Mouse (Mus musculus) embryonic fibroblast, embryonic 13.5 days (primary cell): Measurements from ENCODE around the gene Cab39l. TPM values are rescaled to one million over a fixed set of nuclear protein-coding genes. Genes with fewer than 3 reads are reported as not detected.

Experiments
- H3K27ac ChIP-seq: 2 replicates; pipeline ENCODE4 v1.5.1; 2012; ENCODE audit warnings: low read length, control low read depth, inconsistent platforms; ENCODE audit not compliant: insufficient read depth
- H3K4me1 ChIP-seq: 2 replicates; pipeline ENCODE4 v1.6.1; 2011; ENCODE audit warnings: low read length; ENCODE audit not compliant: control insufficient read depth, insufficient read depth
- H3K4me3 ChIP-seq: 2 replicates; pipeline ENCODE4 v1.5.1; 2011; ENCODE audit warnings: mild to moderate bottlenecking, control low read depth, low read length; ENCODE audit not compliant: insufficient read depth
- CTCF ChIP-seq: IDR thresholded peaks from 2 replicates; pipeline ENCODE4 v1.5.1; 2011; ENCODE audit warnings: mild to moderate bottlenecking, control low read depth, low read length, moderate library complexity, borderline replicate concordance; ENCODE audit not compliant: insufficient read depth
- POLR2A ChIP-seq: IDR thresholded peaks from 2 replicates; pipeline ENCODE4 v1.6.1; 2011; ENCODE audit warnings: low read depth, mild to moderate bottlenecking, control low read depth, low read length, moderate library complexity
- polyA plus RNA-seq: library from polyadenylated mRNA; stranded (reverse); fragments of >200 nt; gene quantifications from 2 replicates; pipeline ENCODE4 v1.2.4, GENCODE M21; 2011; ENCODE audit warnings: low read depth; ENCODE audit not compliant: missing spikeins, insufficient read length

Cab39l gene
- polyA plus RNA-seq, 1 experiment, result 32.3 TPM

DNA sequence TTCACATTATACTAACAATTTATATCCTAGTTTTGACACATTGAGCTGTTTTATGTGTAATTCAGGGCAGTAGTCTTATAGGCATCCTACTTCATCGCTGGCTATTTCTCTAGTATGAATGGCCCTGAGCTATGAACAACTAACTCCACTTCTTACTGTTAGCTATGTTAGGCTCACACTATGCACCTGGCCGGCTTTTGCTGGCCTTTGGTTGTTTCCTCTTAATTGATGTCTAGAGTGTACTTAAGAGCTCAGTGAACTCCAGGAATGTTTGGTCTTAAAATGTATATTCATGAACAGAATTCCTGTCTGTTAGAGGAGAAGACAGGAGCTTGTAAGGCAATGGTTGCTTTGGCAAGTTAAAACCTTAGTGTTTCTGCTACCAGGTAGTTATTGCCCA is 99.5 kb downstream of the Cab39l start:
- no peak for TF ChIP-seq CTCF
- TF ChIP-seq POLR2A, result no peak
- H3K27ac ChIP-seq, result no peak overlapping the region
- no peak overlapping the region for H3K4me3 ChIP-seq
- H3K4me1 ChIP-seq, result no peaks in the 10 kb centered on the region

DNA sequence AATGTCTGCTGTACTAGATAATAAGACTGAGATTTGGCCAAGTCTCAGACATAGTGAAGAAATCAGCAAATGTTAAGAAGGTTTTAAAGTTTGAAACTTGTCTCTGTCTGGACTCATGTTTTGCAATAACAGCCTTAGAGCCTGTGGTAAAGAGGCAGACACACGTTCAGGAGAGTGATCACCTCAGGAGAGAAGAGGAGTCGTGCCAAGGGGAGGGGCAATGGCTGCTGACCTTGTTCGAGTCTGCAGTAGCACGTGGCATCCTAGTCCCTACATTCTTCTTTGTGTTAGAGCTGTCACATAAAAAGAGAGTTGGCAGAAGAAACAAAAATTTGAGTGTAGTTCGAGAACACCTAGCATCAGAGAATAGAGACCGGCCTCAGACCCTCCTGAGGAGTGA is 100.0 kb downstream of the Cab39l start:
- Histone ChIP-seq H3K4me3 (no peak overlapping the region), H3K4me1 (no peaks in the 10 kb centered on the region), H3K27ac (no peak overlapping the region)
- TF ChIP-seq POLR2A (no peak), CTCF (no peak)

DNA sequence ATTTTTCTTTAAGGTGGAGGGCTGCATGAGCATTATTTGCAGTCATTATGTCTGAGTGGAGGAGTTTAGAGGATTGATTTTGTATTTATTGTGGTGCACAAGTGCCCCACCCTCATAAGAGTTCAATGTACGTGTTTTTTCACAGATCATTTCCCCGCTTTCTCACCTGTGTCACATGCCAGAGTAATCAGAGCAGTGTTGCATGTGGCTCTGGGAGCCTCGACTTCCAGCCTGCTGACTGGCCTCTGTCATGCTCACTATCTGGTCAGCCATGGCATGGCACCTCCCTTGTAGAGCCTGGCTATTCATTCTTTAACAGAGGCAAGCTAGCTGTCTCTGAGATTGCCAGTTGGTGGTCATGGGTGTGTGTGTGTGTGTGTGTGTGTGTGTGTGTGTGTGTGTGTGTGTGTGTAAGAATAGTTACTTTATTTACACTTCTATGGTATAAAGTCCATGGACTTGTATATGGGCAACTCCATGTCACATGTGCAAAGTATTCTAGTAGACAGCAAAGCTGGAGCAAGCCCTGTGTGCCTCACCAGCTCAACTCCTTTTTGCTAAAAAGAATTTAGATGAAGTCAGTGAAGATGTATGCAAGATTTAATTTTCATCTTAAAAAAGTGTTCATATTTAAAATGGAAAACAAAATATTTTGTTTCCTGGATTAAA is 102.5 kb downstream of the Cab39l start:
- no peak overlapping the region for H3K4me3 ChIP-seq
- no peaks in the 10 kb centered on the region; the same call in 1 of the 2 replicates for H3K4me1 ChIP-seq
- TF ChIP-seq CTCF (no peak), POLR2A (no peak)
- no peak overlapping the region for H3K27ac ChIP-seq

DNA sequence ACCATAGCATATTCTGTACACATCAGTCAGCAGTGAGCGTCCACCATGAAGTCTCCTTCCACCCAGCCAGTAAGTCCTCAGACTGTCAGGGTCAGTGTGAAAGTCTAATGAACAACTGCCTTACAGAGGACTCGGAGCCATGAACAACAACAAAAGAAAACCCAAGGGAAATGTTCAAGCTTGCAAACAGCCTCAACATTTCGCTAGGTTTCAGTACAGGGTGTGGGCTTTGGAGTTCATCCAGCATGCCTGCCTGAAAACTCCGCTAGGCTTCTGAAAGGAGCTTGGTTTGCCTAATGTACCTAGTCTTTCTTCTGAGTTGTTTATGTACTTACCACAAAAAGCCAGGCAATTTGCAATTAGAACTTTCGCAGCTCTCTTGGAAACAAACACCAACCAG is 103.2 kb downstream of the Cab39l start:
- no peak overlapping the region for H3K27ac ChIP-seq
- no peak overlapping the region for H3K4me3 ChIP-seq
- TF ChIP-seq CTCF, result no peak
- no peak for TF ChIP-seq POLR2A
- no peaks in the 10 kb centered on the region; the same call in 1 of the 2 replicates for H3K4me1 ChIP-seq

DNA sequence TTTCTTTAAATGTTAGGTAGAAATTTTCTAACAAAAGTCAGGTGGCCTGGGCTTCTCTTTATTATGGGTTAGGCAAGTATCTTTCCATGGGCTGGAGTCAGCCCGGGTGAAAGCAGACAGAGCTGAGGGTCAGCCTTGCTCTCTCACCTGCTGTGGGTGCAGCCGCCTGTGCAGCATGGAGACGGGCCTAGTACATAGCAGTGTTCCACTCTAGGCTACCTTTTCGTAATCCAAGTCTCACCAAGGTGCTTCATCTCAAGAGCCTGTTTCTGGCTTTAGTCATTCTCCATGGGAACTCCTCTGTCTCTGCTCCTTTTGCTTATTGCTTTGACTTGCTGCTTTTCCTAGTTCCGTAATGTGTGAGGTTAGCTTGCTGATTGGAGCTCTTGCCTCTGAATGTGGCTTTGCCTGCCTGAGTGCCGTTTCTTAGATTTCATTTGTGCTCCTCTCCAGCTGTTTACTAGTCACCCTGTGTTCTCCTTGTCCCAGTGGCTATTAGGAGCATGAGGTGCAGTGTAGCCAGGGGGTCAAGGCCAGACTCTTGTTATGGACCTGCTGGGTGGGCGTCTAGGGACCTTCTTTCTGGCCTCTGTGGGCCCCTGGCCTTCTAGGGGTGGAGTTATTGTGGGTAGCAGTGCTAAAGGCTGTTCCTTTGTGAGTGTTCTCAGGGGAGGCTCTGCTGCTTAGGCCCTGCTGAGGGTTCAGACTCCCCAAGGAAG is 105.5 kb downstream of the Cab39l start:
- H3K4me3 ChIP-seq, result no peak overlapping the region
- TF ChIP-seq POLR2A (no peak), CTCF (no peak)
- no peak overlapping the region for H3K27ac ChIP-seq
- H3K4me1 ChIP-seq, result peaks cover 2% of the 10 kb centered on the region; the same call in 1 of the 2 replicates

DNA sequence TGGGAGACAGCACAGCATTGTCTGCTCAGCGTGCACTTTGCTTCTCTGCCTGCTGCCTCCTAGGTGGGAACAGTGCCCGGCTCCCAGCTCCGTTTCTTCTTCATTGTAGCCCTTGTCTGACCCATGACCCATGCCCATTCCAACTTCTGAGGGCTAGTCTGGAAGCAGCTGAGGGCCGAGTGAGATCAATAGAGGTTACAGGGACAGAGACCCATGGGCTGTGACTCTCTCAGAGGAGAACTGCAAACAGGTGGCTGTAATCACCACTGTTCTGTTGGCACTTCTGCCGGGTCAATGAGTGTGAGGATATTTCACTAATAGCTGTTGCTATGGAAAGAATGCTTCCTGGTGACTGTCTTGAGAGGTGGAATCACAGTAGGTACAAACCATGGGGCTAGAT is 106.8 kb downstream of the Cab39l start:
- no peak for TF ChIP-seq CTCF
- no peak for TF ChIP-seq POLR2A

DNA sequence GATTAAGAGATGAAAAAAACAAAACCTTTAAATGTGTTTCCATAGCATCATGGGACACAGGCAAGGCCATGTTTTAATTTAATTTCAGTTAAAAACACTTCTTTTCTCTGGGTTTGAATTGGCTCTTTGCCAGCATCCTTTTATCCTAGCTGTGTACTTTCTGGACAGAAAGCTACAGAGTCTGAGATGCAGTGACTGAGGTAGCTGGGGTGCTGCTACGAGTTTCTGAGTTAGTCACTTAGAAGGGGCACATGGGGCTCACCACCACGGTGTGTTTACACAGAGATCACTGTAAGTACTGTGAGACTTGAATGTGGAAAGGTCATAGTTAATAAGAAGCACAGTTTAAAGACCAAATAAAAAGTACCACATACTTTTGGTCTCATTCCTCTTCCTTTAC is 107.8 kb downstream of the Cab39l start:
- H3K4me3 ChIP-seq, result no peak overlapping the region
- no peak overlapping the region for H3K27ac ChIP-seq
- H3K4me1 ChIP-seq, result peaks cover 7% of the 10 kb centered on the region; the same call in 1 of the 2 replicates
- no peak for TF ChIP-seq CTCF

More for the DNA sequence above, 106.8 kb downstream of the Cab39l start:
- no peak overlapping the region for H3K27ac ChIP-seq
- H3K4me1 ChIP-seq, result peaks cover 7% of the 10 kb centered on the region; the same call in 1 of the 2 replicates
- H3K4me3 ChIP-seq, result no peak overlapping the region

DNA sequence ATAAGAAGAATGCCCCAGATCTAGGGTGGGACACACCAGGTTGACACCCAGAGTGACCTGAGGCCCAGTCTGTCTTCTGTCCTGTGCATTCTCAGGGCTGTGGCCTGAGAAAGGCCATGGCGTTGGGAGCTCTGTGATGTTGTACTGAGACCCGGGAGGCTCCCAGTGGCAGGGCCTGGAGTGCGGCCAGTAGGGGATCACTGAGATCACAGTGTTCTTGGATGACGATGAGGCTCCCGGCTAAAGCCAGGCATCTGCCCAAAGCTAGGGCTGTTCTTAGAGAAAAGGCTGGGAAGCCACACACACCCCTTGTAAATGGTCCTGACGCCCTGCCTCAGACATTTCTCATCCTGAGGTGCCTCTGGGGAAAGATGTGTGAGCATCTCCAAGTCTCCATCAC is 108.3 kb downstream of the Cab39l start:
- Histone ChIP-seq H3K4me1 (peaks cover 7% of the 10 kb centered on the region; the same call in 1 of the 2 replicates), H3K4me3 (no peak overlapping the region), H3K27ac (no peak overlapping the region)

DNA sequence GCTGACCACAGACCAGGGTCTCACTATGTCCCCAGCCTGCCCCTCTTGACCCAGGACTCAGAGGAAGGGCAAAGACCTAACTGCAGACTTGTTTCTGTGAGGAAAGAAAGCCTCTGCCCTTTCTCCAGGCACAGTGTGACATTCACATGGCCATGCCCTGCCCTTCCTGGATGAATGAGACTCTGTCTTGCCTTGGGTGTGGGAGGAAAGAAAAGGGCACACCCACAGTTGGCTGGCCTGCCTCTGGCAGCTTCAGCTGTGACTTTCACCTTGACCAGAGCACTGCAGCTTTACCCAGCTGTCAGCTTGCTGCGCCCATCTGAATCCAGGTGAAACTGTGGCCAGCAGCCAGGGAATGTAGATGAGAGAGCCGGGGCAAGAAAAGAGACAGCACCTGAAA is 110.1 kb downstream of the Cab39l start:
- TF ChIP-seq CTCF, result no peak
- TF ChIP-seq POLR2A, result no peak
- peaks cover 7% of the 10 kb centered on the region; the same call in 1 of the 2 replicates for H3K4me1 ChIP-seq
- no peak overlapping the region for H3K4me3 ChIP-seq
- no peak overlapping the region for H3K27ac ChIP-seq

More for the DNA sequence above, 108.3 kb downstream of the Cab39l start:
- TF ChIP-seq POLR2A (no peak), CTCF (no peak)

DNA sequence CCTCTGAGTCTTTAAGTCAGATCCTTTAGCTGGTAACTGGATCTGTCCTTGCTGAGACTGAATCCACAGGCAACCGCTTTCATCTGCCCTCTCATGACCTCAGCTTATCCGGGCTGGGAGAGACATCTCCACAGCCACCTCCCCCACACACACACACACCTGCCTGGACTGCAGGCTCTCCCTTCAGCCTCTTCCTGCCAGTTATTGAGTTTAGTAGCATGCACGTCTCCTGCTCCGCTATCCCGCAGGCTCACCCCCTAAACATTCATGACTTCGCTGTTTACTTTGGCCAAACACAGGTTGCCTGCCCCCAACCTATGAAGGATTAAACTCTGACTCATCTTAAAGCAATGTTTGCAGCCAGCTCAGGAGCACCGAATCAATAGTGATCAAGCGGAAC is 111.2 kb downstream of the Cab39l start:
- Histone ChIP-seq H3K4me3 (no peak overlapping the region), H3K27ac (no peak overlapping the region), H3K4me1 (peaks cover 7% of the 10 kb centered on the region; the same call in 1 of the 2 replicates)
- TF ChIP-seq CTCF (no peak), POLR2A (no peak)
